Mouse (Mus musculus): Measurements from ENCODE around the gene Ttll8. TPM values are rescaled to one million over a fixed set of nuclear protein-coding genes. Genes with fewer than 3 reads are reported as not detected.

The Ttll8 gene
- not detected in 2 replicates for polyA plus RNA-seq (2014; fragmentation: Nextera tagmentation; extraction: Ambion mirVana)

GRCm38 (mm10) chr15:88954368-88955072, at the start of gene Ttll8:
Gene Ttll8, minus strand, starts transcription at chr15:88954418.
- peak; percentile 76 for ATAC-seq (replicated peaks; ENCODE audit: insufficient number of reproducible peaks, low FRiP score, low TSS enrichment, low read depth)
- WGBS = 2% methylated on average over 52 of the region's 53 CpGs
- DNase-seq (ENCODE audit: low spot score) = peak; percentile 23
- Histone ChIP-seq H3K27me3 (ENCODE audit: control insufficient read depth, insufficient read depth, low read length) (peaks cover 9% of the 10 kb centered on the region), H3K4me1 (ENCODE audit: control insufficient read depth, insufficient read depth, low read length) (no peaks in the 10 kb centered on the region), H3K9me3 (replicated peaks; ENCODE audit: control insufficient read depth, low read length) (no peaks in the 10 kb centered on the region), H3K4me2 (ENCODE audit: low read depth, low read length) (peak within 1 kb of the TSS; percentile 80), H3K9ac (replicated peaks; ENCODE audit: low read length) (peak within 1 kb of the TSS; percentile 55), H3K36me3 (replicated peaks; ENCODE audit: control insufficient read depth, insufficient read depth, low read depth, low read length) (no peaks in the 10 kb centered on the region), H3K4me3 (ENCODE audit: low read depth, low read length) (peak within 1 kb of the TSS; percentile 30), H3K27ac (replicated peaks; ENCODE audit: low read depth, low read length) (no peak within 1 kb of the TSS)

- Histone ChIP-seq H3K27ac (replicated peaks; ENCODE audit: low read depth, low read length) (no peak overlapping the region), H3K9ac (replicated peaks; ENCODE audit: low read length) (no peak overlapping the region), H3K4me2 (ENCODE audit: low read depth, low read length) (no peak overlapping the region), H3K27me3 (ENCODE audit: control insufficient read depth, insufficient read depth, low read length) (no peaks in the 10 kb centered on the region), H3K4me1 (ENCODE audit: control insufficient read depth, insufficient read depth, low read length) (no peaks in the 10 kb centered on the region), H3K36me3 (replicated peaks; ENCODE audit: control insufficient read depth, insufficient read depth, low read depth, low read length) (no peaks in the 10 kb centered on the region), H3K4me3 (ENCODE audit: low read depth, low read length) (no peak overlapping the region), H3K9me3 (replicated peaks; ENCODE audit: control insufficient read depth, low read length) (no peaks in the 10 kb centered on the region)
- 81% methylated on average over 3 of the region's 3 CpGs for WGBS
- ATAC-seq (replicated peaks; ENCODE audit: insufficient number of reproducible peaks, low FRiP score, low TSS enrichment, low read depth) (no peak), DNase-seq (ENCODE audit: low spot score) (no peak)
Observed at GRCm38 (mm10) chr15:89001245-89001644, 47.0 kb upstream of the Ttll8 start.

- Histone ChIP-seq H3K9ac (replicated peaks; ENCODE audit: low read length) (no peak overlapping the region), H3K9me3 (replicated peaks; ENCODE audit: control insufficient read depth, low read length) (no peaks in the 10 kb centered on the region), H3K4me2 (ENCODE audit: low read depth, low read length) (no peak overlapping the region), H3K27me3 (ENCODE audit: control insufficient read depth, insufficient read depth, low read length) (no peaks in the 10 kb centered on the region), H3K27ac (replicated peaks; ENCODE audit: low read depth, low read length) (no peak overlapping the region), H3K4me1 (ENCODE audit: control insufficient read depth, insufficient read depth, low read length) (no peaks in the 10 kb centered on the region), H3K36me3 (replicated peaks; ENCODE audit: control insufficient read depth, insufficient read depth, low read depth, low read length) (no peaks in the 10 kb centered on the region), H3K4me3 (ENCODE audit: low read depth, low read length) (no peak overlapping the region)
- ATAC-seq (replicated peaks; ENCODE audit: insufficient number of reproducible peaks, low FRiP score, low TSS enrichment, low read depth) (no peak), DNase-seq (ENCODE audit: low spot score) (no peak)
- 33% methylated on average over 2 of the region's 2 CpGs for WGBS
Observed at GRCm38 (mm10) chr15:89000367-89000766, 46.1 kb upstream of the Ttll8 start.

GRCm38 (mm10) chr15:88999124-88999523, 44.9 kb upstream of the Ttll8 start:
- ATAC-seq (replicated peaks; ENCODE audit: insufficient number of reproducible peaks, low FRiP score, low TSS enrichment, low read depth) = no peak
- Histone ChIP-seq H3K9me3 (replicated peaks; ENCODE audit: control insufficient read depth, low read length) (no peaks in the 10 kb centered on the region), H3K4me3 (ENCODE audit: low read depth, low read length) (no peak overlapping the region), H3K36me3 (replicated peaks; ENCODE audit: control insufficient read depth, insufficient read depth, low read depth, low read length) (no peaks in the 10 kb centered on the region), H3K9ac (replicated peaks; ENCODE audit: low read length) (no peak overlapping the region), H3K4me1 (ENCODE audit: control insufficient read depth, insufficient read depth, low read length) (no peaks in the 10 kb centered on the region), H3K27me3 (ENCODE audit: control insufficient read depth, insufficient read depth, low read length) (no peaks in the 10 kb centered on the region), H3K27ac (replicated peaks; ENCODE audit: low read depth, low read length) (no peak overlapping the region), H3K4me2 (ENCODE audit: low read depth, low read length) (no peak overlapping the region)
- 87% methylated on average over 2 of the region's 2 CpGs for WGBS
- no peak for DNase-seq (ENCODE audit: low spot score)

GRCm38 (mm10) chr15:88998636-88999035, 44.4 kb upstream of the Ttll8 start:
- Histone ChIP-seq H3K36me3 (replicated peaks; ENCODE audit: control insufficient read depth, insufficient read depth, low read depth, low read length) (no peaks in the 10 kb centered on the region), H3K4me3 (ENCODE audit: low read depth, low read length) (no peak overlapping the region), H3K9ac (replicated peaks; ENCODE audit: low read length) (no peak overlapping the region), H3K4me1 (ENCODE audit: control insufficient read depth, insufficient read depth, low read length) (no peaks in the 10 kb centered on the region), H3K27me3 (ENCODE audit: control insufficient read depth, insufficient read depth, low read length) (no peaks in the 10 kb centered on the region), H3K4me2 (ENCODE audit: low read depth, low read length) (no peak overlapping the region), H3K27ac (replicated peaks; ENCODE audit: low read depth, low read length) (no peak overlapping the region), H3K9me3 (replicated peaks; ENCODE audit: control insufficient read depth, low read length) (no peaks in the 10 kb centered on the region)
- ATAC-seq (replicated peaks; ENCODE audit: insufficient number of reproducible peaks, low FRiP score, low TSS enrichment, low read depth) (no peak), DNase-seq (ENCODE audit: low spot score) (no peak)
- WGBS = 77% methylated on average over 8 of the region's 8 CpGs

- no peaks in the 10 kb centered on the region for H3K27me3 ChIP-seq (ENCODE audit: control insufficient read depth, insufficient read depth, low read length)
- ATAC-seq (replicated peaks; ENCODE audit: insufficient number of reproducible peaks, low FRiP score, low TSS enrichment, low read depth) (no peak), DNase-seq (ENCODE audit: low spot score) (no peak)
- no peak overlapping the region for H3K4me2 ChIP-seq (ENCODE audit: low read depth, low read length)
- H3K36me3 ChIP-seq (replicated peaks; ENCODE audit: control insufficient read depth, insufficient read depth, low read depth, low read length) = no peaks in the 10 kb centered on the region
- H3K4me1 ChIP-seq (ENCODE audit: control insufficient read depth, insufficient read depth, low read length) = no peaks in the 10 kb centered on the region
- H3K27ac ChIP-seq (replicated peaks; ENCODE audit: low read depth, low read length) = no peak overlapping the region
- H3K9ac ChIP-seq (replicated peaks; ENCODE audit: low read length) = no peak overlapping the region
- no peak overlapping the region for H3K4me3 ChIP-seq (ENCODE audit: low read depth, low read length)
- WGBS = 66% methylated on average over 2 of the region's 2 CpGs
- H3K9me3 ChIP-seq (replicated peaks; ENCODE audit: control insufficient read depth, low read length) = no peaks in the 10 kb centered on the region
Observed at GRCm38 (mm10) chr15:88989236-88989635, 35.0 kb upstream of the Ttll8 start.

- H3K36me3 ChIP-seq (replicated peaks; ENCODE audit: control insufficient read depth, insufficient read depth, low read depth, low read length) = no peaks in the 10 kb centered on the region
- 95% methylated on average over 30 of the region's 31 CpGs for WGBS
- no peak within 1 kb of the TSS for H3K4me2 ChIP-seq (ENCODE audit: low read depth, low read length)
- no peaks in the 10 kb centered on the region for H3K4me1 ChIP-seq (ENCODE audit: control insufficient read depth, insufficient read depth, low read length)
- no peak for ATAC-seq (replicated peaks; ENCODE audit: insufficient number of reproducible peaks, low FRiP score, low TSS enrichment, low read depth)
- no peaks in the 10 kb centered on the region for H3K27me3 ChIP-seq (ENCODE audit: control insufficient read depth, insufficient read depth, low read length)
- no peak within 1 kb of the TSS for H3K4me3 ChIP-seq (ENCODE audit: low read depth, low read length)
- no peaks in the 10 kb centered on the region for H3K9me3 ChIP-seq (replicated peaks; ENCODE audit: control insufficient read depth, low read length)
- no peak for DNase-seq (ENCODE audit: low spot score)
- H3K9ac ChIP-seq (replicated peaks; ENCODE audit: low read length) = no peak within 1 kb of the TSS
- H3K27ac ChIP-seq (replicated peaks; ENCODE audit: low read depth, low read length) = no peak within 1 kb of the TSS
Observed at GRCm38 (mm10) chr15:88982534-88983079, 28.4 kb upstream of the Ttll8 start, which contains the start of gene Mov10l1. Gene Mov10l1, plus strand, starts transcription at chr15:88982909.

- H3K9me3 ChIP-seq (replicated peaks; ENCODE audit: control insufficient read depth, low read length) = no peaks in the 10 kb centered on the region
- H3K27me3 ChIP-seq (ENCODE audit: control insufficient read depth, insufficient read depth, low read length) = no peaks in the 10 kb centered on the region
- DNase-seq (ENCODE audit: low spot score) (no peak), ATAC-seq (replicated peaks; ENCODE audit: insufficient number of reproducible peaks, low FRiP score, low TSS enrichment, low read depth) (0 out of 2 replicates have a peak, but pooled peaks have one; percentile 23)
- no peak overlapping the region for H3K4me2 ChIP-seq (ENCODE audit: low read depth, low read length)
- no peak overlapping the region for H3K27ac ChIP-seq (replicated peaks; ENCODE audit: low read depth, low read length)
- WGBS = 59% methylated on average over 3 of the region's 3 CpGs
- no peaks in the 10 kb centered on the region for H3K4me1 ChIP-seq (ENCODE audit: control insufficient read depth, insufficient read depth, low read length)
- no peak overlapping the region for H3K9ac ChIP-seq (replicated peaks; ENCODE audit: low read length)
- H3K4me3 ChIP-seq (ENCODE audit: low read depth, low read length) = no peak overlapping the region
- no peaks in the 10 kb centered on the region for H3K36me3 ChIP-seq (replicated peaks; ENCODE audit: control insufficient read depth, insufficient read depth, low read depth, low read length)
Observed at GRCm38 (mm10) chr15:88979138-88979446, 24.9 kb upstream of the Ttll8 start.

All from embryonic facial prominence, embryonic 11.5 days (tissue).